Mouse (Mus musculus) c-Kit-positive CD71-positive TER-119-negative erythroid progenitor cells, embryonic 14.5 days (primary cell): ENCODE measurements at regions not wholly inside any gene's neighbourhood (a gene's known extent, or its start where the extent isn't known, plus 50 kb on each side); places are given as distances from the start of the nearest gene placed in this dataset.
"Not testable (repeated sequence)": the region's sequence is repeated elsewhere in the genome, so short reads cannot be mapped to it uniquely, and the experiment has no call there.

Source experiments
- DNase-seq: peaks from one replicate; pipeline ENCODE4 v3.0.0-alpha.2; 2013; ENCODE audit warnings: low read depth

- no peak for DNase-seq
These were observed 972.4 kb downstream of the Defb40 start for GRCm38 (mm10) chr8:18005660-18006059.

- no peak for DNase-seq
These were observed 977.3 kb downstream of the Defb40 start for GRCm38 (mm10) chr8:18000750-18001149.

- DNase-seq: no peak
These were observed 993.3 kb downstream of the Defb40 start for GRCm38 (mm10) chr8:17984779-17985178.

GRCm38 (mm10) chr8:17948848-17949247 is 1029.2 kb downstream of the Defb40 start:
- no peak for DNase-seq

GRCm38 (mm10) chr8:17948053-17948834 is 1029.8 kb downstream of the Defb40 start:
- no peak for DNase-seq

GRCm38 (mm10) chr8:17934696-17935095 is 1043.4 kb downstream of the Defb40 start:
- no peak for DNase-seq

GRCm38 (mm10) chr8:17909316-17909715 is 1068.7 kb downstream of the Defb40 start:
- no peak for DNase-seq

GRCm38 (mm10) chr8:17888598-17888997 is 1089.5 kb downstream of the Defb40 start:
- not testable (repeated sequence) for DNase-seq

GRCm38 (mm10) chr8:17863388-17863787 is 1114.7 kb downstream of the Defb40 start:
- no peak for DNase-seq
